Mouse (Mus musculus) limb, embryonic 12.5 days (tissue): ENCODE data around the gene Tmem132d. TPM values are rescaled to one million over a fixed set of nuclear protein-coding genes. Genes with fewer than 3 reads are reported as not detected.

Experiments used
- ATAC-seq: fragments of 200-750 bp; cut with Nextera tagmentation; 2 replicates; pipeline ENCODE4 v1.8.0; 2017; ENCODE audit warnings: low read depth, moderate TSS enrichment; ENCODE audit not compliant: insufficient number of reproducible peaks, insufficient read depth, low FRiP score, low TSS enrichment
- H3K27ac ChIP-seq: fragments of 300-500 bp; sonication (generic); 2 replicates; pipeline ENCODE4 v1.5.1; 2016; ENCODE audit warnings: mild to moderate bottlenecking, moderate library complexity
- H3K27me3 ChIP-seq: fragments of 300-500 bp; sonication (generic); 2 replicates; pipeline ENCODE4 v1.6.1; 2016; ENCODE audit warnings: mild to moderate bottlenecking, moderate library complexity
- H3K36me3 ChIP-seq: fragments of 300-500 bp; sonication (generic); 2 replicates; pipeline ENCODE4 v1.6.1; 2016; ENCODE audit warnings: mild to moderate bottlenecking, moderate library complexity
- H3K4me1 ChIP-seq: fragments of 300-500 bp; sonication (generic); replicated peaks from 2 replicates; pipeline ENCODE4 v1.6.1; 2016
- H3K4me2 ChIP-seq: fragments of 300-500 bp; sonication (generic); 2 replicates; pipeline ENCODE4 v1.6.1; 2016; ENCODE audit warnings: mild to moderate bottlenecking, moderate library complexity
- H3K4me3 ChIP-seq: fragments of 300-500 bp; sonication (generic); replicated peaks from 2 replicates; pipeline ENCODE4 v1.5.1; 2016; ENCODE audit warnings: mild to moderate bottlenecking
- H3K9ac ChIP-seq: fragments of 300-500 bp; sonication (generic); replicated peaks from 2 replicates; pipeline ENCODE4 v1.6.1; 2016; ENCODE audit warnings: mild to moderate bottlenecking, moderate library complexity
- H3K9me3 ChIP-seq: fragments of 300-500 bp; sonication (generic); 2 replicates; pipeline ENCODE4 v1.6.1; 2016; ENCODE audit warnings: mild to moderate bottlenecking, moderate library complexity
- WGBS: fragments of 180-500 bp; shearing (Covaris S2); methylation state at CpG from one replicate; pipeline ENCODE4 v1.1.7; 2016; 5-methylcytosine and 5-hydroxymethylcytosine counted together
- polyA plus RNA-seq: library from polyadenylated mRNA; unstranded; fragments of >200 nt; fragmentation: Nextera tagmentation; extraction: Ambion mirVana; gene quantifications from 2 replicates; pipeline ENCODE4 v1.2.1, GENCODE M21; 2016

Tmem132d gene
- polyA plus RNA-seq, 1 experiment from 2014 or later, result 0.51 TPM

GRCm38 (mm10) chr5:127929687-127930086 lies 503.2 kb downstream of the Tmem132d start:
- no peaks in the 10 kb centered on the region for H3K9me3 ChIP-seq
- H3K4me3 ChIP-seq, result no peak overlapping the region
- H3K9ac ChIP-seq, result no peak overlapping the region
- H3K4me2 ChIP-seq, result no peak overlapping the region
- no peak for ATAC-seq
- H3K27me3 ChIP-seq, result no peaks in the 10 kb centered on the region
- 58% methylated on average over 14 of the region's 14 CpGs for WGBS
- H3K36me3 ChIP-seq, result no peaks in the 10 kb centered on the region
- no peak overlapping the region for H3K27ac ChIP-seq
- no peaks in the 10 kb centered on the region for H3K4me1 ChIP-seq

- no peaks in the 10 kb centered on the region for H3K9me3 ChIP-seq
- no peaks in the 10 kb centered on the region for H3K4me1 ChIP-seq
- H3K4me2 ChIP-seq, result no peak overlapping the region
- H3K9ac ChIP-seq, result no peak overlapping the region
- H3K27ac ChIP-seq, result no peak overlapping the region
- 85% methylated on average over 2 of the region's 2 CpGs for WGBS
- no peaks in the 10 kb centered on the region for H3K27me3 ChIP-seq
- H3K36me3 ChIP-seq, result no peaks in the 10 kb centered on the region
- ATAC-seq, result no peak
- H3K4me3 ChIP-seq, result no peak overlapping the region
These were observed 506.2 kb downstream of the Tmem132d start for GRCm38 (mm10) chr5:127926686-127927085.

- Histone ChIP-seq H3K27me3 (no peaks in the 10 kb centered on the region), H3K9ac (no peak overlapping the region), H3K27ac (no peak overlapping the region), H3K36me3 (no peaks in the 10 kb centered on the region), H3K9me3 (no peaks in the 10 kb centered on the region), H3K4me3 (no peak overlapping the region), H3K4me1 (no peaks in the 10 kb centered on the region), H3K4me2 (no peak overlapping the region)
- no peak for ATAC-seq
- 74% methylated on average over 3 of the region's 3 CpGs for WGBS
These were observed 508.8 kb downstream of the Tmem132d start for GRCm38 (mm10) chr5:127924106-127924505.

- no peak overlapping the region for H3K4me2 ChIP-seq
- WGBS, result 50% methylated on average over 1 of the region's 1 CpGs
- no peak overlapping the region for H3K9ac ChIP-seq
- no peak overlapping the region for H3K4me3 ChIP-seq
- no peaks in the 10 kb centered on the region for H3K27me3 ChIP-seq
- H3K4me1 ChIP-seq, result no peaks in the 10 kb centered on the region
- H3K27ac ChIP-seq, result no peak overlapping the region
- no peak for ATAC-seq
- no peaks in the 10 kb centered on the region for H3K36me3 ChIP-seq
- no peaks in the 10 kb centered on the region for H3K9me3 ChIP-seq
These were observed 513.7 kb downstream of the Tmem132d start for GRCm38 (mm10) chr5:127919171-127919570.

GRCm38 (mm10) chr5:127918376-127918775 lies 514.5 kb downstream of the Tmem132d start:
- WGBS, result 94% methylated on average over 3 of the region's 3 CpGs
- Histone ChIP-seq H3K4me1 (no peaks in the 10 kb centered on the region), H3K36me3 (no peaks in the 10 kb centered on the region), H3K9ac (no peak overlapping the region), H3K27me3 (no peaks in the 10 kb centered on the region), H3K27ac (no peak overlapping the region), H3K4me2 (no peak overlapping the region), H3K9me3 (no peaks in the 10 kb centered on the region), H3K4me3 (no peak overlapping the region)
- no peak for ATAC-seq

GRCm38 (mm10) chr5:127914157-127914556 lies 518.7 kb downstream of the Tmem132d start:
- no peak overlapping the region for H3K27ac ChIP-seq
- no peak overlapping the region for H3K9ac ChIP-seq
- no peaks in the 10 kb centered on the region for H3K27me3 ChIP-seq
- H3K4me1 ChIP-seq, result no peaks in the 10 kb centered on the region
- ATAC-seq, result no peak
- WGBS, result 68% methylated on average over 11 of the region's 11 CpGs
- no peak overlapping the region for H3K4me2 ChIP-seq
- no peaks in the 10 kb centered on the region for H3K36me3 ChIP-seq
- H3K4me3 ChIP-seq, result no peak overlapping the region
- no peaks in the 10 kb centered on the region for H3K9me3 ChIP-seq

GRCm38 (mm10) chr5:127911603-127912002 lies 521.3 kb downstream of the Tmem132d start:
- 29% methylated on average over 3 of the region's 3 CpGs for WGBS
- no peaks in the 10 kb centered on the region for H3K27me3 ChIP-seq
- H3K27ac ChIP-seq, result no peak overlapping the region
- no peaks in the 10 kb centered on the region for H3K9me3 ChIP-seq
- H3K4me2 ChIP-seq, result no peak overlapping the region
- no peak overlapping the region for H3K4me3 ChIP-seq
- no peaks in the 10 kb centered on the region for H3K4me1 ChIP-seq
- H3K9ac ChIP-seq, result no peak overlapping the region
- no peaks in the 10 kb centered on the region for H3K36me3 ChIP-seq
- no peak for ATAC-seq

GRCm38 (mm10) chr5:127910356-127910755 lies 522.5 kb downstream of the Tmem132d start:
- H3K4me3 ChIP-seq, result no peak overlapping the region
- H3K4me2 ChIP-seq, result no peak overlapping the region
- H3K9me3 ChIP-seq, result no peaks in the 10 kb centered on the region
- 25% methylated on average over 2 of the region's 2 CpGs for WGBS
- no peaks in the 10 kb centered on the region for H3K36me3 ChIP-seq
- H3K9ac ChIP-seq, result no peak overlapping the region
- ATAC-seq, result no peak
- no peak overlapping the region for H3K27ac ChIP-seq
- no peaks in the 10 kb centered on the region for H3K27me3 ChIP-seq
- H3K4me1 ChIP-seq, result no peaks in the 10 kb centered on the region

- no peak overlapping the region for H3K27ac ChIP-seq
- no peaks in the 10 kb centered on the region for H3K4me1 ChIP-seq
- H3K36me3 ChIP-seq, result no peaks in the 10 kb centered on the region
- H3K27me3 ChIP-seq, result no peaks in the 10 kb centered on the region
- no peak overlapping the region for H3K4me3 ChIP-seq
- 90% methylated on average over 1 of the region's 1 CpGs for WGBS
- H3K4me2 ChIP-seq, result no peak overlapping the region
- no peak for ATAC-seq
- no peaks in the 10 kb centered on the region for H3K9me3 ChIP-seq
- no peak overlapping the region for H3K9ac ChIP-seq
These were observed 537.7 kb downstream of the Tmem132d start for GRCm38 (mm10) chr5:127895176-127895575.

GRCm38 (mm10) chr5:127885566-127886505 lies 547.0 kb downstream of the Tmem132d start:
- Histone ChIP-seq H3K9ac (no peak overlapping the region), H3K9me3 (peaks cover 8% of the 10 kb centered on the region), H3K27me3 (no peaks in the 10 kb centered on the region), H3K36me3 (no peaks in the 10 kb centered on the region), H3K4me2 (no peak overlapping the region), H3K27ac (no peak overlapping the region), H3K4me1 (no peaks in the 10 kb centered on the region), H3K4me3 (no peak overlapping the region)
- WGBS, result 88% methylated on average over 18 of the region's 18 CpGs
- ATAC-seq, result no peak

- Histone ChIP-seq H3K4me1 (no peaks in the 10 kb centered on the region), H3K27me3 (no peaks in the 10 kb centered on the region), H3K4me2 (no peak overlapping the region), H3K9me3 (peaks cover 8% of the 10 kb centered on the region), H3K9ac (no peak overlapping the region), H3K36me3 (no peaks in the 10 kb centered on the region), H3K4me3 (no peak overlapping the region), H3K27ac (no peak overlapping the region)
- WGBS, result 80% methylated on average over 9 of the region's 10 CpGs
- no peak for ATAC-seq
These were observed 549.9 kb downstream of the Tmem132d start for GRCm38 (mm10) chr5:127883021-127883420.

GRCm38 (mm10) chr5:127874461-127874860 lies 558.4 kb downstream of the Tmem132d start:
- Histone ChIP-seq H3K4me2 (no peak overlapping the region), H3K4me3 (no peak overlapping the region), H3K9ac (no peak overlapping the region), H3K36me3 (no peaks in the 10 kb centered on the region), H3K9me3 (no peaks in the 10 kb centered on the region), H3K4me1 (no peaks in the 10 kb centered on the region), H3K27me3 (no peaks in the 10 kb centered on the region), H3K27ac (no peak overlapping the region)
- 77% methylated on average over 6 of the region's 6 CpGs for WGBS
- ATAC-seq, result no peak
